Mouse (Mus musculus): ENCODE measurements at regions not wholly inside any gene's neighbourhood (a gene's known extent, or its start where the extent isn't known, plus 50 kb on each side); places are given as distances from the start of the nearest gene placed in this dataset.
A peak's percentile ranks its signal among the peaks of the same experiment; 100 is the strongest.

DNA sequence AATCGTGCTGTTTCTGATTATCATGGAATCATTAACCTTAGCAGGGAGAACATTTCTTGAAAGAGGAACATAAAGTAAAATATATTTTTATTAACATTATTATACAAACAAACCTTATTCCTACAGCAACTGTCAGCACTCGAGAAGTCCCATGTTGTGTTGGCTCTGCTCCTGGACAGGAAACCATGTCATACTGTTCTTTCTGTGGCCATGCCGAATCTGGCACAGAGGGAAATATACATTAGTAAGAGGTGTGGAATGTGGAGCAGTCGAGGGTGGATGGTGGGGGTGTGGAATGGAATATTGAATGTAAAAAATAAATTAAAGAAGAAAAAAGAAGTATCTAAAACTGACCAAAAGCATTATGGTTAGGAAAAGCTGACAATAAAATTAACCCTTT, 342.1 kb upstream of the Pmfbp1 start:
- DNase-seq (ENCODE audit: low spot score in 2 of 2): no peak

DNA sequence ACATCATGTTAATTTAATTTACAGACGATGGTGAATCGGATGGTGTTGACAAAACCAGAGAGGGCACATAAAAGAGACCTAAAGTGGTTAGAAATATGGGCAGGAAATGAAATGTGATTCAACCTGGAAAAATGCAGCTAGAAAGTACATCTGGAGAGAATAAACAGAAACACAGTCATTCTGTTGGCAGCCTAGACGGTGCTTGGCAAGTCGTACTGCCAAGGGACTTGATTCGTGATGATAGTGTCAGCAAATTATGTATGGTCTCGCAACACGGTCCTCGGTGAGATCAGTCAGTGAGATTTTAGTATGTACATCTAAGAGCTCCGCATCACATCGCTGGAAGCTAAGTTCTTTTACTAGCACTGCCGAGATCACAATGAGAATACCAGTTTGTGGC, 338.3 kb upstream of the Pmfbp1 start:
- DNase-seq (ENCODE audit: low spot score in 2 of 2): no peak

DNA sequence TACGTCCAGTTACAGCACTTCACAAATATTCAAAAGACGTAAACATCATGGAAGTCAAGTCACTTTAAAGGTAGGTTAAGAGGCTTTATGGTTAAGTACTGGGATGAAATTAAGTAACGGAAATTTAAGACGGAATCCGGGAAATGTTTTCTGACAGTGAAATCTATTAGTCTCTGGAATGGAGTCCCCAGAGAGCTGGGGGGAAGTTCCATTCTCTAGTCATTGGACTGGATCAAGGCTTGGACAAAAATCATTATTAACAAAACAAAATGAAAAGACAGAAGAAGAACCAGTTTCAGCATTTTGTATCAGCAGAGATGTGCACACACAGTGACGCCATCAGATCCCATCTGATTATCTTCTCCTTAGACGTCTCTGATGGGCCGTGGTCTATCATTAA, 337.8 kb upstream of the Pmfbp1 start:
- no peak for DNase-seq (ENCODE audit: low spot score in 2 of 2)

DNA sequence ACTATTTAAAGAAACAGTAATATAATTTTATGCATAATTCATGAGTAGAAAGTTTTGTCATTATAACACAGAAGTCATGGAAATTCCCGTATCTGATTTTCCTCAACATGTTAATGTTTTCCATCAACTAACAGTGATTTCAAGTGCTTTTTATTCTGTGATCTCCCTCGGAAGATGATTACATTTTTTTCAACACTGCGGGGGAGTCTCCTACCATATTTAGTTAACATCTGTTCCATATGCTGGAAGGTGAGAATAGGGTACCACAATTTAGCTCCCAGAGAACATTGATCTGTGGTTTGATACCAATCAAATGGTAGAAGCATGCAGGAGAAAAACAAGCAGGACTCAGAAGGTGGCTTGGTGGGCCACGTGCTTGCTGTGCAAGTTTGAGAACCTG, 321.1 kb upstream of the Pmfbp1 start:
- peak in 1 of 2 experiments; percentile 4 for DNase-seq (ENCODE audit: low spot score in 2 of 2)

DNA sequence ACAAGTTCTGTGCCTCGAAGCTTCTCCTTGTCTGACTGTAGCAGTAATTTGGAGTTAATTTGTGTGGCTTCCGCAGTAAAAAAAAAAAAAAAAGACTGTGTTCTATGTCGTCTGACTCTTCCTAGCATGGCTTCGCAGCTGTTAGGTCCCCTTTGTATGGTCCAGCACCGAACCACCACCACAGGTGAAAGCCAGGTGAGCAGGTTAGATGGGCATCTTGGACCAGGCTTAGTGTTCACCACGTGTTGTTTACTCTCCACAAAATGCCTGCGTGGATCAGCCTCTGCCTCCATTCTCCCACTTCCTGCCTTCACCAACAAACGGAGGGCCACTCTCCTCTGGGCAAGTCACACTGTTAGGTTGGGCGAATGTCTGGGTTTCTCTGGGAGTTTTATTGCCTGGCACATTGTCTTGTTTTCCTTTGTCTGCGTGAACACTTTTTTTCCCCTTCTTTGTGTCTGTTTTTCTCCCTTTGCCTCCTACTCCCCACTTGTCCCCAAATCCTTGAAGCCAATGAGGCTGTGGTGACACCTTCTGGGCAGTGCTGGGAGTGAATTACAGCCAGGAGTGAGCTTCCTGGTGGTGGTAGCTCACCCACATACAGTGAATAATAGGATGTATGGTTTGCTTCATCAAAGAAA, 308.1 kb upstream of the Pmfbp1 start:
- peak; percentile 8 to 76 for DNase-seq (ENCODE audit: low spot score in 2 of 2)

DNA sequence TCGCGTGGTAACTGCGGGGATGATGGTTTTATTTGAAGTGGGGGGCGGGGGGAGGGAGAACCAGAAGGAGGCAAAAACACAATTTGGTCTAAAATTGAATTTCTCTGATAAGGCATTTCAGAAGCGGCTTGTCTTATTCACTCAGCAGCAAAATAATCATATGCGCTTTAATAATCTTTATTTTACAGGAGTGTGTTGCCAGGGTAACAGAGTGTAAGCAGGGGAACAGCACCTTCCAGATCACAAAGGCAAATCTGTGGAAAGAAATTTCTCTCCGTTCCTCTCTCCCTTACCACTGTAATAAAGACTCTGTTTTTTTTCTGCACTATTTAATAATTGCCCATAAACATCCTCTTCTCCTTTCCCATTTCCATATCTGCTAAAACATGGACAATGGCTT, 306.2 kb upstream of the Pmfbp1 start:
- DNase-seq (ENCODE audit: low spot score in 2 of 2): no peak

DNA sequence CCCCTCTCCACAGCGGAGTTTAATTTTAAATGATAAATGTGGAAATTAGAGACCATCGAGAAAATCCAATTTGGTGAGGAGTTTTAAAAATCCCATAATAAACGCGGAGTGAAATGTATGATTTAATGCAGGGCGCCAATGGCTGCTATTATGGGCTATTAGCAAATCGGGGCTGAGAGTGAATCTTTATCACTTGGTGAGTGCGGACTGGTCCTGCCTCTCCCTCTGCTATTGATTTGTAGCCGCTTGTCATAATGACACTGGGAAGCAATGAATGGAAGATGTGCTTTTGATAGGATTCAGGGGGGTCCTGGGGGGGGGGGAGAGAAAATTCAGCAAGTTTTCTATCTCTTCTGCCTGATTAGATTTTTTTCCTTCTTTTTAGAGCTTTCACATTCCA, 279.6 kb upstream of the Pmfbp1 start:
- DNase-seq (ENCODE audit: low spot score in 2 of 2): no peak

DNA sequence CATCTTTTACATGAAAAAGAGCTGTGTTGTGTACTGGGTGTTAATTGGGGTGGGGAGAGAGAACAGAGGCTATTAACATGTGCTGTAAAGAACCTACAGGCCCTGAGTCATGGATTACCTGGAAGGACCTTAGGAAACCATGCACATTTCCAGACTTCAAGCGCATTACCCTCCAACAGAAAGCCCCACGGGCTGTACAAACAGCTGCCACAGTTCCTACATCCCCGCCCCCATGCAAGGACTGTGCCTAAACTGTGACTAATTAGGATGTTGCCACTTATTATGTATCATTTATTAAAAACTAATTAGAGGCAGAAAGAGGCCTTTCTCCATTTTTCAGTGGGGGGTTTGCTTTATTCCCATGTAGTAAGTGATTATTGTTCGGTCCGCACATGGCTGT, 277.5 kb upstream of the Pmfbp1 start:
- DNase-seq (ENCODE audit: low spot score in 2 of 2): no peak

DNA sequence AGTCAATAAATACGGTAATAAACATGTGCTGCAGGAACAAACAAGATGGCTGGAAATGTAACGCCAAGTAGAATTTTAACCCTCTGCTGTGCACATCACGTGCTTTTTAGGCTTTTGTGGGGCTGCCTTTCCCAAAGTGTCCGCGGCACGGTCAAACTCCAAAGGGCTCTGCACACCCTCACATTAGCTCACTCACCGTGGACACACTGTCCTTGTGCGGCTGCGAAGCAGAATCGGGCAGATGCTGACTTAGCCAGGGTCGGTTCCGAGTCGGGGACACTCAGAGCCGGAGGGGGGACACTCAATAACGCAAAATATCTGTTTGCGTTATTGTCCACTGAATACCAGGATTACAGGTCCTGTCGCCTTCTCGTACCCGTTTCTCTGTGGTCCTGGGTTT, 276.5 kb upstream of the Pmfbp1 start:
- no peak for DNase-seq (ENCODE audit: low spot score in 2 of 2)

DNA sequence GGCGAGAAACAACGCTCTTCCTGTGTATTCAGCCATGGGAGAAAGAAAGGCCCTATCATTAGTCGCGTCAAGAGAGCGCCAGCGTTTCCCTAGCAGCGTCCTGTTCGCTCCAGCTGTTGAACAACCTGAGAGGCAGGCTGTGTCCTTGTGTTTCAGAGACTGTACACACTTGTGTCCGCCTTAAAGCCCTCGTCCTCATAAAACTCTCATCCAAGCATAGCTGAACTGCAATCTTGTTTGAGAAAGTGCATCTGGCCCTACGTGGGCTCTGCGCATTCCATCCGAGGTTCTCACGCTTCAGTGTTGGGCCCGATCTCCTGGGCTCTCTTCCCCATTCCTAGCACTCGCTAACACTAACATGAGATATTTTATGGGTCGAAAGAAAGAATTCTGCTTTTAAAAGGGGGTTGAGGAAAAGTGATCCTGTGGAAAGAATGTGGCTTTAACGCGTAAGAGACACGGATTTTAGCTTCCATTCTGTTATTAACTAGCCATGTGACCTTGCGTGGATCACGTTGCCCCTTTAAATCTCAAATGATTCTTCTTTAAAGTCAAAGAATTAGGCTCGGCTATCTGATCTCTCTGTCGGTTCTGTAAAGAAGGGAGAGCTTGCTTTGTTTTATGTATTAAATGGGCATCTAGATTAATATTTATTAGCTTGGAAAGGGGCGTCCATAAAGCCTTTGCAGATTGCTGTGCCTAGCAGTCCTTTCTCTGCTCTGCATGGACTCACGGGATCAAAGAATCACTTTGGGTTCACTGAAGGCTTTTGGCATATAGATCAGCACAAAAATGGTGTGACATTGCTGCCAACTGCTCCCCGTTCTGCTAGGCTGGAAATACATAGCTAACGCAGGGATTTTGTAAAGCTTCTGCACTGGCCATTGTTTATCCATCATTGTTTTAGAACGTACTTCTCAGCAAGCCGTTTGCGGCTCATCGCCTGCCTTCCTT, 261.3 kb upstream of the Pmfbp1 start:
- no peak for DNase-seq (ENCODE audit: low spot score in 2 of 2)

DNA sequence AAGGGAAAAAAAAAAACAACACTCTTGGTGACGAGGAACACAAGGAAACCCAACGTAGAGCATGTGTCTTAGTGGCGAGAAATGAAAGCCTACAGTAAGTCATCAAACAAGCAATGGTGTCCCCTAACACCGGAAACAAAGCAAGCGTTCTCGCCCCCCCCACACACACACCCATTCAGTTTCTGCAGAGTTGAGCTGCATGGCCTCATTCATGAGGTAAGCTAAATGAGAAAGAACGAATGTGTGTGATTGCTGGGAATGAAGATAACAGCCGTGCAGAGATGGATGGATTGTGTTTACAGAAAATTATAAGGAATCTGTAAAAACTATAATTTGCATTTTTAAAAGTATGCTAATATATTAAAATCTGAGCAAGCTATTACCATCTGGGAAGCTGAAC, 248.3 kb upstream of the Pmfbp1 start:
- DNase-seq (ENCODE audit: low spot score in 2 of 2): no peak

DNA sequence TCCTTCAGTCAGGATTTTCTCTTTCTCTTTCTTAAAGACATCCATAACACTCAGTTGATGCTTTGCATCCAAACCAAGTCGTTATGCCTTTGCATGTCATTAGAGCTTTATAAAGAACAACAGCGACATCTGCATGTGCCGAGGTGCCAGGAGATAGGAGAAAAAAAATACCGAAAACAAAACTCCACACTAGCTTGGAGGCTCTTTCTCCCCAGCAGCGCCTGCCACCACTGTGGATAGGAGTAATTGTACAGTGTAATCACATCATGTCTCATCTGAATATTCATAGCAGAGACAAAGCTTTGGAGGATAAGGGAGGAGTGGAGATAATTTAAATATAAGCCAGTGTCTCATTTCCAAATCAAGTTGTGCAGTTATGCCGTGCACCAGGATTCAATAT, 246.0 kb upstream of the Pmfbp1 start:
- peak in 1 of 2 experiments; percentile 46 for DNase-seq (ENCODE audit: low spot score in 2 of 2)

DNA sequence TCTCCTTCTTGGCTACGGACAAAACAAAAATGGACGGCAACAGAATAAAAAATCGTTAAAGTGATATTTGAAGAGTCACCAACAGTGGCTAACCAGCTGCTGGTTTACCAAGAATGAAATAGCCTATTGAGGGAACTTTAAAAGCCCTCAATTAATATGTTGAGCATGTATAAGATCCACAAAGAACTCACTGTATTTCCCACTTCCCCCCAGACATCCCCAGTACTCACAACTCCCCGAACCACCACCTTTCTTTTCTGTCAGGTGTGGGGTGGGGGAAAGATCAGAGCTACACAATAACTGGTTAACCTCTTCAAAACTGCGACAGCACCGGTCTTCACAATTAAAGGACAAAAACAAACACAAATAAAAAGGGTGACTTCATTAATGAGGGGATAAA, 245.5 kb upstream of the Pmfbp1 start:
- DNase-seq (ENCODE audit: low spot score in 2 of 2): no peak

DNA sequence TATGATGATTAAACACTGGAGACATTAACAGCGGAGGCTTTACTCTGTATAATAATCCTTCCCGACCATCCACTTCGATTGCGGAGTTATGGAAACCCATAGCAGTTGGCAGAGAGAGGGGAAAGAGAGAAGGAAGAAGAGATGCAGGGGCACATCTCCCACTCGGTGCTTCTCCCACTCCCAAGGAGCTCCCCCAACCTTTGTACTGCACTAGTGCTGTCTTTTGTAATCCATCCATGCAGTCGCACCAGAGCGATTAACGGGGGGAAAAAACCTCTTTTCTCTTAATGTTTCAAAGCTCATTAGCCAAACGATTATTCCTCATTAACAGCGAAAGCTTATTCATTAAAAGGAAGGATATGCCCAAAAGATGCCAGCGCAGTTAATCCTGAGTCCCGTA, 244.6 kb upstream of the Pmfbp1 start:
- DNase-seq (ENCODE audit: low spot score in 2 of 2): no peak

DNA sequence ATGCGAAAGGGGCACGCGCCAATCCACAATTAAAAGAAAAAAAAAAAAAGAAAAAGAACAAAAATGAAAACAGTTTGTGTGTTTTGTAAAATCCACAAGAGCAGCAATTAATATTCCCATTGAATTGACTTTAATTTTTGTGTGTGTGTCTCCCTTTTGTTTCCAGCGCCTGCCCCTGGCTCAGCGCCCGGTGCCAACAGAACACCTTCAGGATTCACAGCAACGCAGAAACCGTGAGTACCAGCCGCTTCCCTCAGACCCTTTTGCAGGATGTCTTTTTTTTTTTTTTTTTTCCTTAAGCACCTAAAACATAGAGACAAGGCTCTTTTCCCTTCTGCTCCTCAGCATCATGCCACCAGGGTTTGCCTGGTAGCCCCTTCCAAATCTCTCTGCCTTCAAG, 244.1 kb upstream of the Pmfbp1 start:
- DNase-seq (ENCODE audit: low spot score in 2 of 2): no peak

DNA sequence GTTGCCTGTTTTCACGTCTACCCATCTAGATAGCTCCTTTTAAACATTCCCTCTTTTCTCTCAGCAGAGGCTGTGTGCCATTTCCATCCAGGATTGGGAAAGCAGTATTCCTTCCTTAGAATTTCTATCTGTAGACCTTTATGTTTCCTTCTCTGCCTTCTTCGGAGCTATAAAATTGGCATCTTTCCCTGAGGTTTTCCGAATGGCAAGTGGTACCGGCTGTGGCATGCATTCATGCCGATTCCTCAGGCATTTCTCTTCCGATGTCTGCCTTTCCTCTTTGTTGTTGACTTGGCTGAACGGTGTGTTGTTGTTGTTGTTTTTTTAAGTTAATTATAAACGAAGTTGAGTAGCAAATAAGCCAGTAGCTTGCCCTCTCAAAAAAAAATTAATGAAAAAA, 243.3 kb upstream of the Pmfbp1 start:
- no peak for DNase-seq (ENCODE audit: low spot score in 2 of 2)

DNA sequence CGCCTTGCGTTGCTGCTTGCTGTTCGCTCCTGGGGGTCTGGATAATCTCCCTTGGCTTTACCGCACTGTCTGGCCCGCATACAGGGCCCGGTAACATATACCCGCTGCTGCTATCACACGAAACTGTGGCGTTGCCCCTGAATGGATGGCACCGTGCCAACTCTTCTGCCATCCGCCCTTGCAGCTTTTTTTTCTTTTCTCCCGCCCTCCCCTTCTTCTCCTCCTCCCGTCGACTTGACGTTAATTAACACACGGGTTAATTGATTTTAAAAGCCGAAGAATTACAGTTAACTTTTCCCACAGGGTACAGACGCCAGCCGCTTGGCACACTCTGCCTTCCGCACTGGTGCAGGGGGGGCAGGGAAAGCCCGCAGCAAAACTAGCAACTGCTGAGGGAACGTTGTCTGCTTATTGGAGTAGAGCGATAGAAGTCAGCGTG, 242.4 kb upstream of the Pmfbp1 start:
- peak in 1 of 2 experiments; percentile 24 for DNase-seq (ENCODE audit: low spot score in 2 of 2)

DNA sequence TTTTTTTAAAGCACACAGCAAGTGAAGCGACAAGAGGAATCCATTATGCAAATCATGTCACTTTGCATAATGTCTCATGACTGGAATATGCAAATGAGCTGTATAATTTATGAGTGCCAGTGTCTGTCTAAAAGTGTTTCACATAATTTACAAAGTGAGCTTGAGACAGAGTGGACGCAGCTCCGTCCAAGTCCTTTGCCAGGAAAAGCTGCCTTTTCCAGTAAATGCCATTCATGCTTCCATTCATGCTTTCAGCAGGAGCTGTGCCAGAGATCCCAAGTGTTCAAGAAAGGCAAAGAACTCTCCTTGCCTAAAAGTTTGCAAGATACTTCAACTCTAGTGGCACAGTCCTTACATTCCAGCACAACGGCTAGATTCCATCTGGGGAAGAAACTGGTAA, 241.4 kb upstream of the Pmfbp1 start:
- DNase-seq (ENCODE audit: low spot score in 2 of 2): no peak

DNA sequence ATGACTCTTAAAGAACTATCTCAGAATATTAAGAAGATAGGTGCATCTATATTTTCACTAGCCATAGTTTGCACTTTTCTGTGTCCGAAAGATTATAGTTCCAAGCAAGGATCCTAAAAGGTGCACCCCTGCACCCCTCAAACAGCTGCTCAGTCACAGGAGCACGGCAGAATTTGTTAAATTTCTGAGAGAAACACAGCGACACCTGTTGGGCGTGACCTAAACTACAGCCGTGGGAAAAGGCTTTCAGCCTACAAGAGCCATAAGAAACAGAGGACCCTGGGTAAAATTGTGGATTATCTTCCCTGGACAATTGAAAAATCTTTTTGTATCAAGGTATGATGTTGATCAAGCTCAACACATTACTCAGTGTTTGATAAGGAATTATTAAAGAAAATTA, 214.7 kb upstream of the Pmfbp1 start:
- DNase-seq (ENCODE audit: low spot score in 2 of 2): peak in 1 of 2 experiments; percentile 24

DNA sequence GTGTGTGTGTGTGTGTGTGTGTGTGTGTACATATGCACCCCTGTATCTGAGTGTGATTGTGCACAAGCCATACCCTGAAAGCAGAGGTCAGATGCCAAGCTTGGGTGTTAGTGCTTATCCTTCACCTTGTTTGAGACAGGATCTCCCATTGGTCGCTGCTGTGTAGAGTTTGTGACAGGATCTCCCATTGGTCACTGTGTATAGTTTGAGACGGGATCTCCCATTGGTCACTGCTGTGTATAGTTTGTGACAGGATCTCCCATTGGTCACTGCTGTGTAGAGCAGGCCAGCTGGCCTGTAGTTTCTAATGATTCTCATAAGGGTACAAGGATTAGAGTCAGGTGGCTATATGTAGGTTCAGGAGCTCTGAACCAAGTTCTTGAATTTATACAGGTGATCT, 213.3 kb upstream of the Pmfbp1 start:
- no peak for DNase-seq (ENCODE audit: low spot score in 2 of 2)

DNA sequence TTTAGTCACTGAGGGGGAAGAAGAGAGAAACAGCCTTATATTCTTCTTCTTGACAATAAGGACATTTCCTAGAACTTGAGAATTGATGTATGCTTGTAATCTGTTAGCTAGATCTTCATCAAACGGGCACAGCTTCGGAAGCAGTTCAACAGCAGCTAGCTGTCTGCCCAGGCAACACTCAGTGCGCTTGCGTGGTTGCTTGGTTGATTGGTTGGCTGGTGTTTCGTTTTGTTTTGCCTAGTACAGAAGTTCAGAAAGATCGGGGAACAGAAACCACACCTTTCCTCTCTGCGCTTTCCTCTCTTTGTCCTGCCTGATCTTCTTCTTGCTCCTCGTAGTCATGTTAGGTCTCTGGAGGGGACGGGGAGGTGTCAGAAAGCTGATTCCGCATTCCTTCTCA, 212.2 kb upstream of the Pmfbp1 start:
- DNase-seq (ENCODE audit: low spot score in 2 of 2): no peak

DNA sequence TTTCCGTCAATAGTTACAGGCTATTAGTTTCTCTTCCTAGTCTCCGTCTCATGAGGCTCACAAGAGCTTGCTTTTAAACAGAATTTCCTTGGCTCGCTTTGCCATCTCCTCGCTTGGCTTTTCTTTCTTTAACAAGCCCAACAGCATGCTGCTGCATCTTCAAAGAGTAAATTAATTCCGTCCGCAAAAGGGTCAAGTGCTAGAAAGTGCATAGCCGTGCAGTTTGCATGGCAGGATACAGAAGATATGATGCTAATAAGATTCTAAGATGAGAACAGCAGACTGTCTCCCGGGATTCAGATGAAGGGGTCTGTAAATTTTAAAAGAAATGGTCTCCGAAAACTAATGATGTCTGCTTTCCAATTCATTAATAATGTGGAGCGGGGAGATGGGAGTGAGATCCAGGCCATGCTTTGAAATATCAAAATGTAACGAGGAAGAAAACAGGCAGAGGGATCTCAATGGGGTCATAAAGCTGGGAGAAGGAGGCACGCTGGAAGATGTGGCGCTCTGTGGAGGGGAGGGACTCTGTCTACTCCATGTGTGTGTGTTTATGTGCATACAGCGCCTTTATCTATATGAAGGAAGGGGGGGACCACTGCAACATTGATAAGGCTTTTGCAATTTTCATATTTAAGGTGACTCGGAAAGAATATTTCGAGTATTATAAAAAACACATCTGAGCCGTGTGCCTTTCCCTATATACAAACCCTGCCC, 183.0 kb upstream of the Pmfbp1 start:
- DNase-seq (ENCODE audit: low spot score in 2 of 2): no peak

All from left cerebral cortex, adult 9 months (tissue).